Mouse (Mus musculus) adrenal gland, postnatal 4 days (tissue): ENCODE data around the gene Atg3. TPM values are rescaled to one million over a fixed set of nuclear protein-coding genes. Genes with fewer than 3 reads are reported as not detected.

Experiments
- DNase-seq, 2 experiments: peaks; one replicate each; pipeline ENCODE4 v3.0.0; 2021 to 2022; ENCODE audit warnings: low spot score in 2 of 2, mixed read lengths in 2 of 2
- total RNA-seq, 2 experiments: library from RNA; stranded (reverse); gene quantifications; 2 replicates each; pipeline ENCODE4 v1.2.3; 2021

Gene Atg3
- total RNA-seq, 2 experiments from 2014 or later = 37.6 to 40.1 TPM

DNA sequence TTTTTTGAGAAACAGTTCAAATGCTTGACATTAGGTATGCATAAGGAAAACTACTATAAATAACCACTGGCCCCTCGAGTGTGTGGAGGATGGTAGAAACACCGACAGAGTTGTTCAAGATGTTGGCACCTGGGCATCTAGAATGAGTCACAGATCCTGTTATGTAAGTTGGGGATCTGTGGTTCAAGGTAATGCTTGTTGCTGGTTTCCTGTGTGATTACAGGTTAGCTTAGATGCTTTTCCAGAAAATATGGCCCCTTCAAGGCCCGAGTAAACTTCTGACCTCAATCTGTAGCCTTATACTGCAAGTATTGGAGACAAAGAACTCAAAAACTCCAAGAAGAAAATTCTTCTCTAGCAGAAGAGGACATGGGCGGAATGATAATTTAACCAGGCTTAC lies 45.9 kb downstream of the Atg3 start:
- no peak for DNase-seq

DNA sequence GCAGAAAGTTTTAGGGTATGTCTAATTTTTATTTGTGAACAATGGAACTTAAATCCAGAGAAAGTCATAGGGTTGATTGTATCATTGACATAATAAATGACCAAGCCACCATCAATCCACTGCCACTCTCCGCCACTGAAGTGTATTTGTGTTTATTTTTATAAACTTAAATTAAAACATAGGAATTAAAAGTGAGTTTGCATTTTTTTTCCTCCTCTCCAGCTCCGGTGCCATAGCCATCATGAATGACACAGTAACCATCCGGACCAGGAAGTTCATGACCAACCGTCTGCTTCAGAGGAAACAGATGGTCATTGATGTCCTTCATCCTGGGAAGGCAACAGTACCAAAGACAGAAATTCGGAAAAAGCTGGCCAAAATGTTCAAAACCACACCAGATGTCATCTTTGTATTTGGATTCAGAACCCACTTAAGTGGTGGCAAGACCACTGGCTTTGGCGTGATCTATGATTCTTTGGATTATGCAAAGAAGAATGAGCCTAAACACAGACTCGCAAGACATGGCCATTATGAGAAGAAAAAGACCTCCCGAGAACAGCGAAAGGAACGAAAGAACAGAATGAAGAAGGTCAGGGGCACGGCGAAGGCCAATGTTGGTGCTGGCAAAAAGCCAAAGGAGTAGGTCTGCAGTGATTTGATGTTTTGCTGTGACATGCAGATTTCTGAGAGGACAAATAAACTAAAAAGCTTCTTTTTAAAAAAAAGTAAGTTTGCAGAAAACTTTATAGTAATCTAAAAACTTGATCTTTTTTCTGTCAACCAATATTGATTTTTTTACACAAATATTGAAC lies 46.5 kb downstream of the Atg3 start:
- peak in 1 of 2 experiments; percentile 5 for DNase-seq

DNA sequence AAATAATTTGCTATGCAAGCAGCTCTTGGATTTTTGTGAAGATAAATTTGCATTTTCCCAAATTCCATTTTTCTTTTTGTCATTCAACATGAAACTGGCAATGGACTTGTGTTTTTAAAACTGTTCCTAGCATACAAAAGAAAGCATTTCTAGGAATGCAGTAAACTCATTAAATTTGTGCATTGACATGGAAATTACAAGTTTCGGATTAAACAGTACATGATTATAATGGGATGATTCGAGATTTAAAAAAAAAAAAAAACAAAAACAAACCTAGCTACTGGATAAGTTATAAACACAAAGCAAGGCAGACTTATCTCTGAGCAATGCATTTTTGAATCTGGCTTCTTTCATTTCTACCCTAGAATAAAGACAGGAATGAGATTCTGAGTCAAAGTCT lies 63.4 kb downstream of the Atg3 start:
- DNase-seq = no peak

DNA sequence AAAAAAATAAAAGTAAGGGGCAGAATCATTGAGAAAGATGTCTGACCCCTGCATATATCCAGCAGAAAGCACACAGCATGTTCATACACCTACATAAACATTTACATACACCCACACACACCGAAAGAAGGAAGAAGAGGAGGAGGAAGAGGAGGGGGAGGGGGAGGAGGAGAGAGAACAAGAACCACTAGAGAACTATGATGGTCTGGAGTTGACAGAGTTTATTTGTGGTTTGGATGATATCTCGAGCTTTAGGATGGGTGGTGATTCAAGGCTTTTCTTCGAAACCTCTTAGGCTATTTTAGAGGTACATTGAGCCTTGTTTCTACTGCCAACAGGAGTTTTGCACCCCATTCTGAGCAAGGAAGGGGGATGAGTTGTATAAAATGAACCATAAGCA lies 64.2 kb downstream of the Atg3 start:
- DNase-seq = no peak

DNA sequence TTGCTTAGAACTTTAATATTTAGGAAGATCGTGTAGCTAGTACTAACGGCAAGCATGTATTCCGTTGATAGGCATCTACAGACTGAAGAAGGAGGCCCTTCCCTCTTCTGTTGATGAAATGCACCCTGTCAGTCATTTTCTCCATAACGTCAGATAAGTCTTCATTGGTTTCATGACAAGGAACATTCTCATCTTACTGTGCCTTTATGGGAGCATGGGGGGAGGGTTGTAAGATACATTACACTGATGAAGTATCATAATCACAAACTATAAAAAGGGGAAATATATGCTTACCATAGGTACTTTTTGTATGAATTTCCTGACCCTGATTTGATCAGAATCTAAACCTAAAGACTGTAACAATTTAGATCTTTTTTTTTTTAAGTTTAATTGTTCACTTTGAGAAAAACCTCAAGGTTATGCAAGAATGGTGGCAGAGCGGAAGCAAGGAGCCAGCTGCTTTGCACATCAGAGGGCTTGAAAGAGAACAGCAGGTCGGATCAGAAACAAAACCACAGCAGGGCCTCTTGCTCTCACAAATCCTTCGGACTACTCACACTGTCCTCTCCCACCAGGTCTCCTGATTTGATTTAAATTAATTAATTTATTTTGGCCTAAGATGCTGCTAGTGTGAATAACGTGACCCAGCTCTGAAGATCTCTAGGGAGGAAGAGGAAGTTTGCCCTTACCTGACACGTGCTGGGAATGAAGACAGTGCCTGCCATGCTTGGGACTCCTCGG lies 65.2 kb downstream of the Atg3 start, which contains the start of gene Btla:
Gene Btla (plus strand): TSS at position 668 of the 741 bp plus-strand sequence.
- DNase-seq = no peak

DNA sequence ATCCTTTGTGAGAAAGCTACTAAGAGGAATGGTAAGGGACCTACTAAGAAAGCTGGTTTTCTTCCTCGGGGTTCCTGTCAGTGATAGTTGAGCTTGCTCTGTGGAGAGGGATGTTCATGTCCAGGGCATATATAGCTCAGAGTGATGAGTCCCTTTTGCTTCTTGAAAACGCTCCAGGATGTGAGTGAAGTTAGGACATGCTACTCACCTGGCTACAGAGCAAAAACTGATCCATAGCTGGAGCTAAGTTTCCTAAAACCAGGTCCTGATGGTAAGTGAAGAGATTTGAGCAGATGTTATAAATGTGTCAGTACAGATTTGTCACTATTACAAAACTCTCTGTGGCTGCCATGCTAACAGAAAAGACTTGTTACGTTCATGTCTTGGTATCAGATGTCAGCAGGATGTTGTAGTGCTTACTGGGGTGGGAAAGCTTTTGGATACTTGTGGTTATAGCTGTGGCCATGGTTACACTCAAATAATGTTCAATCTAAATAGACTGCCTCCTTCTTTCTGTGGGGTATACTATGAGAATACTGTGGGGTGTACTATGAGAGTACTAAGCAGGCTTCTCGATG lies 65.9 kb downstream of the Atg3 start:
- no peak for DNase-seq

DNA sequence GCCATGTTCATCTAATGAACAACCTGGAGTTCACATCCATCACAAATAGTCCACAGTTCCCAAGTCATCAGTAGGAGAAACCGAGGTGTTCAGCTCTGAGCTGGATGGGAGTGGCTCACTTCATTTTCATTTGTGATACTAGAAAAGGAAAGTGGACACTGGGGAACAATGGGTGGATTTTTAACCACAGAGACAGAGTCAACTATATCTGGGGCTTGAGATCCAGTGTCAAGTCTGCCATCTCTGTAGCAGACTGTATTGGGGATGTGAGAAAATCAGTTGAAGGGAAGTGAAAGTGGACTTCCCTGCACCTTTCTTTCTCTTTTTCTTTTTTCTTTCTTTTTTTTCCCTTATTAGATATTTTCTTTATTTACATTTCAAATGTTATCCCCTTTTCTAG lies 68.4 kb downstream of the Atg3 start:
- no peak for DNase-seq

DNA sequence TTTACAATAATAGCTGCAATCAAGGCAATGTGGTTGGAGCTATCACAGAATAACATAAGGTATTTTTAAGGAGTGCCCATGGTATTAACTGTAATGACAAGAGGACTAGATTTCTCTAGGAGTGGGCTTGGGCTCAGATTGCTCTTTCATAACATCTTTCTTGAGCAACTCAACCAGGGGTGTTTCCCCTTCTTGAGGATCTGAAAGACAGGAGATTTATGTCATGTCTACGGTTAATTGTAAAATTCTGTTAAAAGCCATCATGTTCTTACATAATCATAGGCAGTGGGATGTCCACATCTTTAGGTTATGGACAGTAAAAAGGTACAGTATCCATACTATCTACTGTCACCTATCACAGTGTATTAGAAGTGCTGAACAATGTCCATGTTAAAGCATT lies 72.7 kb downstream of the Atg3 start:
- no peak for DNase-seq

DNA sequence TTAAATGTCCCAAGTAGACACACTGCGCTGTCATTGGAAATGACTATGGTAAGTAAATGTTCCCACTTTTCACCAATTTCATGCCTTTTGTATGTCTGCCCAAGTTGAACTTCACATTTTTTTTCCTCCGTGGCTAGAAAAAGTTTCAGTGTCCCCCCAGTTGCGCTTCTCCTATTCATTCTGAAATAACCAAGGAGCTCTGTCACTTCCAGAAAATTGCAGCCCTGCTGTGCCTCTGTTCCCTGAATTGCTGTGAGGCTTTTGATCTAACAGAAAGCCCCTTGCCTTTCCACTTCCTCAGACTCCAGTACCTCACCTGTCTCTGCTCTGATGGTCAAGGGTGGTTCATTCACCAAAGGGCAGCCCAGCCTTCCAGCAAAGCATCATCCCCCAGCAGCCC lies 74.4 kb downstream of the Atg3 start:
- DNase-seq = no peak

Other genes with a start within 250 kb of the Atg3 start
- under 1 TPM; 0.36 to 0.42 TPM for gene Cd200r3, start 215.1 kb upstream of the Atg3 start, total RNA-seq
- gene Ccdc80, start 65.4 kb upstream of the Atg3 start, total RNA-seq = 10 to 100 TPM; 65.8 to 67.5 TPM
- gene Slc35a5, start 79 bp upstream of the Atg3 start, total RNA-seq = 10 to 100 TPM; 28.9 to 30.6 TPM
- under 1 TPM; 0.53 to 0.59 TPM for gene Btla, start 65.5 kb downstream of the Atg3 start, total RNA-seq